Mouse (Mus musculus): ENCODE data around the gene Smagp.

GRCm38 (mm10) chr15:100679005-100679404 is 42.3 kb upstream of the Smagp start:
- TF ChIP-seq CTCF (IDR thresholded peaks at IDR 0.05; ENCODE audit: low read depth) (no peak), EP300 (IDR thresholded peaks at IDR 0.05; ENCODE audit: low read depth) (no peak)

Measured in heart, postnatal 0 days (tissue).